Mouse (Mus musculus) neural tube, embryonic 12.5 days (tissue): ENCODE data around the gene Tppp3. TPM values are rescaled to one million over a fixed set of nuclear protein-coding genes. Genes with fewer than 3 reads are reported as not detected.

ENCODE experiments used
- polyA plus RNA-seq: library from polyadenylated mRNA; unstranded; fragments of >200 nt; fragmentation: Nextera tagmentation; extraction: Ambion mirVana; gene quantifications from 2 replicates; pipeline ENCODE4 v1.2.1, GENCODE M21; 2016

The Tppp3 gene
- polyA plus RNA-seq, 1 experiment from 2014 or later: 246 TPM

Other genes starting within 250 kb of the Tppp3 start
- 26.4 and 27.1 TPM in 2 replicates for gene D230025D16Rik, start 246.4 kb downstream of the Tppp3 start, polyA plus RNA-seq
- gene B3gnt9, start 216.4 kb downstream of the Tppp3 start, polyA plus RNA-seq: 6.5 TPM in 2 replicates
- 18.7 and 21.2 TPM in 2 replicates for gene Tradd, start 206.9 kb downstream of the Tppp3 start, polyA plus RNA-seq
- 0.90 and 1.0 TPM in 2 replicates for gene Fbxl8, start 206.9 kb downstream of the Tppp3 start, polyA plus RNA-seq
- 0.19 and 0.20 TPM in 2 replicates for gene Hsf4, start 201.7 kb downstream of the Tppp3 start, polyA plus RNA-seq
- gene Nol3, start 195.4 kb downstream of the Tppp3 start, polyA plus RNA-seq: 3.5 and 4.3 TPM in 2 replicates
- gene 4931428F04Rik, start 181.7 kb downstream of the Tppp3 start, polyA plus RNA-seq: 70.6 and 78.4 TPM in 2 replicates
- gene Exoc3l, start 175.4 kb downstream of the Tppp3 start, polyA plus RNA-seq: 15.9 and 16.3 TPM in 2 replicates
- 66.0 and 75.6 TPM in 2 replicates for gene E2f4, start 173.9 kb downstream of the Tppp3 start, polyA plus RNA-seq
- gene Elmo3, start 165.9 kb downstream of the Tppp3 start, polyA plus RNA-seq: 1.5 and 2.2 TPM in 2 replicates
- gene Lrrc29, start 145.2 kb downstream of the Tppp3 start, polyA plus RNA-seq: 1.2 and 1.3 TPM in 2 replicates
- 112 and 113 TPM in 2 replicates for gene Tmem208, start 145.2 kb downstream of the Tppp3 start, polyA plus RNA-seq
- 0.92 and 0.98 TPM in 2 replicates for gene Fhod1, start 123.6 kb downstream of the Tppp3 start, polyA plus RNA-seq
- 4.4 and 4.5 TPM in 2 replicates for gene Slc9a5, start 122.7 kb downstream of the Tppp3 start, polyA plus RNA-seq
- 0.35 and 0.75 TPM in 2 replicates for gene Plekhg4, start 98.3 kb downstream of the Tppp3 start, polyA plus RNA-seq
- gene Kctd19, start 58.0 kb downstream of the Tppp3 start, polyA plus RNA-seq: not detected in 2 replicates
- gene Lrrc36, start 58.0 kb downstream of the Tppp3 start, polyA plus RNA-seq: 1.6 and 1.8 TPM in 2 replicates
- gene Zdhhc1, start 25.4 kb upstream of the Tppp3 start, polyA plus RNA-seq: 29.0 and 30.7 TPM in 2 replicates
- gene Hsd11b2, start 47.2 kb upstream of the Tppp3 start, polyA plus RNA-seq: 23.8 and 25.7 TPM in 2 replicates
- gene Atp6v0d1, start 94.5 kb upstream of the Tppp3 start, polyA plus RNA-seq: 142 and 143 TPM in 2 replicates
- 21.3 and 22.1 TPM in 2 replicates for gene Ripor1, start 133.7 kb upstream of the Tppp3 start, polyA plus RNA-seq
- 120 and 127 TPM in 2 replicates for gene Ctcf, start 165.0 kb upstream of the Tppp3 start, polyA plus RNA-seq
- gene Agrp, start 165.9 kb upstream of the Tppp3 start, polyA plus RNA-seq: 1.5 and 2.0 TPM in 2 replicates
- 12.4 and 13.8 TPM in 2 replicates for gene Carmil2, start 214.7 kb upstream of the Tppp3 start, polyA plus RNA-seq
- gene Acd, start 229.6 kb upstream of the Tppp3 start, polyA plus RNA-seq: 84.1 and 90.7 TPM in 2 replicates
- gene Pard6a, start 229.6 kb upstream of the Tppp3 start, polyA plus RNA-seq: 31.9 and 38.5 TPM in 2 replicates
- gene 4933405L10Rik, start 236.1 kb upstream of the Tppp3 start, polyA plus RNA-seq: not detected in 2 replicates
- 19.4 and 20.3 TPM in 2 replicates for gene Enkd1, start 236.7 kb upstream of the Tppp3 start, polyA plus RNA-seq